Mouse (Mus musculus) CH12F3 (cell line): ENCODE measurements around the gene Fyb.

Experiments
- in situ Hi-C: fragments of 300-500 bp; cut with MboI; formaldehyde crosslinking; loops from 2 replicates; pipeline ENCODE4 v1.14.3; 2020; ENCODE audit warnings: low sequenced_read_pairs

Gene Fyb

DNA sequence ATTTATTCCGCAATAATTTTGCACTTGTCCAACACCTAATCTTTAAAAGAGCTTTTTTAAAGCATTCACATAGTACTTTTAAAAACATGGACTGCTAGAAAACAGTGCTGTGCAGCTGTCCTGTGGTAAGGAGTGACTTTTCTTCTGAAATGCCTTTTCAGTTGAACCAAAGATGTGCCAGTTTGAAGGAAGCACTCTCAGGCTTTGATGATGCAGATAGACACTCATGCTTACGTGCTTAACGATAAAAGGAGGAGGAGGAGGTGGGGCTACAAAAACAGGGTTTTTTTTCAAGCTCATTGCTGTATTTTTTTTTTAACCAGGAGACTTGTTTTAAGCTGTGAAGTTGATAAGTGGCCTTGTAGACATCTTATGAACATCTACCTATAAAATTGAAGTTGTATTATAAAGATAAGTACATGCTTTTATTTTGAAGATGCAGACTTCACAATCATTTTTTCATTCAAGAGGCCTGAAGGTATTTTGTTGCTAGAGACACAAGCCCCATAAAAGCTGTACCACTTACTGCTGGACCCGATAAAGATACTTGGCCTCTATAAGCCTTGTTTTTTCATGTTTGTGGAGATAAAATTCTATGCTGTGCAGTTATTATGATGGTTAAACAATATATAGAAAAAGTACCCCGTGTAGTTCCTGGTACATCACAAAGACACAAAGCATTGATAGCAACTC lies 70.1 kb downstream of the Fyb start:
- in situ Hi-C loops: no loop called here

DNA sequence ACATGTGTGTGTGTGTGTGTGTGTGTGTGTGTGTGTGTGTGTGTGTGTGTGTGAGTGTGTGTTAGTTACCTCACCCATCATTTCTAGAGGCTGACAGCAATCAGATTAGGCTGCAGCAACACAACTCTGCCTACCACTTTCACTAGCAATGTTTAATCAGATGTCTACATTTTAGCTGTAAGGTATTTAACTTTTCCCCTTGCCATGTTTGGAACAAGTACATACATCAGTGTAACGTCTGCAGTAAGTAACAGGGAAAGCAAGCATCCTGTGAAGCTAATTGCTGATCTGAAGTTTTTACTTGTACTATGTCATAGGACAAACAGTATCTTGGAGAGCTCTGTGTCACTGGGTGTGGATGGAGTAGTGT lies 70.6 kb downstream of the Fyb start:
- in situ Hi-C loops: no loop called here

DNA sequence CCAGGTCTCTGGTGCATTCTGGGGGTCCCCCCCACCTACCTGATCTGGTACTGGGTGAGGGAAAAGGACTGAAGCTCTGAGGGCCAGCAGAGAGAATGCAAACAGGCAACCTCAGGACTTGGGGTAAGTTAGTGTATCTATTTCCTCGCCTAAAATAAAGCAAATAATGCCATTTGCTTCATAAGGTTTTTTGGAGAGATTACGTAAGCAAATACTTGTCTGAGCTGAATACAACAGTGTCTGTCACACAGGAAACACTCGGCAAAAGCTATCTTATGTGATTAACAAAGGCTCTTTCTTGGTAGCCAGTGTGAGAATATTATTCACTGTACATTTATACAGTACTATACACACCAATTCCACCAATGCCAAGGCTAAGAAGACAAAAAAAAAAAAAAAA lies 76.0 kb downstream of the Fyb start:
- in situ Hi-C loops: no loop called here

DNA sequence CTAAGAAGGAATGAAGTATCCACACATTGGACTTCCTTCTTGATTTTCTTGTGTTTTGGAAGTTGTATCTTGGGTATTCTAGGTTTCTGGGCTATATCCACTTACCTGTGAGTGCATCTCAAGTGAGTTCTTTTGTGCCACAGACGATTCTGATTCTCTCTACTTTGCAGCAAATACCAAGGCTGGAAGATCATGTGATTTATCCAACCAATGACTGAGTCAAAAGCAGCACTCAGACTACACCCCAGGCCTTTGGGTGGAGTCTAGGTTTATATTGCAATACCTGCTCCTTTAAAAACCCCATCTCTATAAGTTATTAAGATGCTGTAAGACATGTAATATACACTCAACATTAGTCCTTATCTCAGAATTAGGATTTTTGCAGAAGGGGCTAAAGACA lies 77.7 kb downstream of the Fyb start:
- in situ Hi-C loops: no loop called here

DNA sequence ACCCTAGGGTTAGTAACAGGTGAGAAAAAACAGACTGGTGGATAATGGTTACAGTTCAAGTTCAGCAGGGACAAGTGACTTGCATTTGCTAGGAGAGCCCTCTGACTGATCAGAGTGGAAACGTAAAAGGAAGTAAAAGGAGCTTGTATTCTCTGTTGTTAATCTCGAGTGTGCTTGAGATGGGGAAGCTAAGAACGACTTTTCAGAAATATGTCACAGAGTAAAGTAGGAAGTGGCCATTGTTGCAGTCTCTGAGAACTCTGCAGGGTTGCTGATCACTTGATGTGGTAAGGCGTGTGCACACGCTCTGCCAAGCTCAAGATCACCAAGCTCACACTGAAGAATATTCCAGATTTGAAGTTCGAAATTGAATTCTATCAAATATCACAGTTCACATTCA lies 78.7 kb downstream of the Fyb start:
- in situ Hi-C loops: no loop called here

DNA sequence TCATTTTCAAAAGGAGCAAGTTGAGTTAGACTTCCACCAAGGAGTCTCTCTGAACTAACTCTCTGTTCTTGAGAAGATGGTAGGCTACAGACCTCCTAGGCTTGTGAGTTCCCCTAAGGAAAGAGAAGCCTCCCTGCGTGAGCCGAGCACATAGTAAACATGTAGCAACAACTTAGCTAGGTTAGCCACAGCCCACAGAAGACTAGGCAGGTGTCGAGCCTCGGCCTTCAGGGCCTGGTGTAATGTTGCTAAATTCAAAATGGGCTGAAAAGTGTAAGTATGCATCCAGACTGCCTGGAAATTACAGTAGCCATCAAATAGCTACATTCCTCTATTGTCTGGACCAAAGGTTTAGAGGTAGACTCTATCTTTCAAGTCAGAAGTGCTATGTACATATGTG lies 79.3 kb downstream of the Fyb start:
- in situ Hi-C loops: no loop called here

DNA sequence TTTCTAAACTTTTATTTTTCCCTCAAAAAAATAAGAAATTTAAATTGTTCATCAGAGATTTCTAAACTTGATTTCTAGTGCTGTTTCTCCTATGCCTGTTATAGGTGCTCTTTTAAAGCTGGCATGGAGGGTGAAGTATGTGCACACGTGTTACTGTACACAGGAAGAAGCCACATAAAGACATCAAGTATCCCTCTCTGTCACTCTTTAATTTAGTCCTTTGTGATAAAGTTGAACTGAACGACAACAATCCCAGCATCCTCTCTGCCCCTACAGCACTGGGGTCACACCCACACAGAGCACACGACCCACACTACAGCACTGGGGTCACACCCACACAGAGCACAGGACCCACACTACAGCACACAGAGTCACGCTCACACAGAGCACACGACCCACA lies 88.0 kb downstream of the Fyb start:
- in situ Hi-C loops: no loop called here

DNA sequence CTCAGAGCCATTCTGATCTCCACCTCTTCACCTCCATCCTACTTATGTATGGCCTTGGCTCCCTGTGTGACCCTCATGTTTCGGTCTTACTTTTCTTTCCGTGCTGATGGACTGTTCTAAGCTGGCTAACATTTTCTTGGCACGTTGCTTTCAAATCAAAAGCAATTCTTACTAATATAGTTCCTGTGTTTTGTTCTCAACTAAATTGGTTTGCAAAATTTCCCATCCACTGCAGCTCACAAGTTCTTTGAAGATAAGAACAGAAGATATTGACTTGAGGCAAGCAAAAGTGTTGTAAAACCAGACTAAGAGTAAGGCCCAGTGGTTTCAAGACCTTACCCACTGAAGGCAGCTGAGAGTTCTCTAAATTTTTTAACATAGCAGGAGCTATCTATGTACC lies 90.2 kb downstream of the Fyb start:
- in situ Hi-C loops: no loop called here

DNA sequence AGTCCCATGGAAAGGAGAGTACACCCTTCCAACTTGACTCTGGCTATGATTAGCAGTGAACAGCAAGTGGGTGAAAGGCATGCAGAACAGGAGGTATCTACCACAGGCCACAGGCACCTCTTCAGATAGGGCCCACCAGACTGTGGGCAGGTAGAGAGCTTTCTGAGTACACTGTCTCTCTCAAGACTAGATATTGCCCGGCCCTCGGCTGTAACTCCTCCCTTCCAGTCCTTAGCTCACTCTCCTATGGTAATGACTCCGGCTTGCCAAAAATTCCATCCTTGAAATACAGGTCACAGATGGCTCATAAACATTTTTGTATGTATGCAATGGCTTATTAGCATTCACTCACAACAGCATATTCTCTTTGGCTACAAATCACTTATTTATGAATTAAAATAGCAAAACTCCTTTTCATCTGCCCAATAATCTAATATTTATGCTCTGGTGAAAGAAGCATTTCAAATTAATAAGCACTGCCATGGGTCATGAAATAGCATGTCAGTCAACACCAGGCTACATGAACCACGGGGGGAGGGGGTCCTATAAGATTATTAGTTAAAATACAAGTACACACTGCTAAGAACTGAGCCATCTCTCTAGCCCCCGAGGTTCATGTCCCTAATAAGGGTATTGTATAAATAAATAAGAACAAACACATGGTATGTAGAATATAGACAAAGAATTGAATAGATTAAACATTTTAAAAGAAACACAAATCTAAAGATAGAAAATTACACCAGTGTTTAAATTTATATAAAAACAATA lies 93.9 kb downstream of the Fyb start:
- in situ Hi-C loops: no loop called here

DNA sequence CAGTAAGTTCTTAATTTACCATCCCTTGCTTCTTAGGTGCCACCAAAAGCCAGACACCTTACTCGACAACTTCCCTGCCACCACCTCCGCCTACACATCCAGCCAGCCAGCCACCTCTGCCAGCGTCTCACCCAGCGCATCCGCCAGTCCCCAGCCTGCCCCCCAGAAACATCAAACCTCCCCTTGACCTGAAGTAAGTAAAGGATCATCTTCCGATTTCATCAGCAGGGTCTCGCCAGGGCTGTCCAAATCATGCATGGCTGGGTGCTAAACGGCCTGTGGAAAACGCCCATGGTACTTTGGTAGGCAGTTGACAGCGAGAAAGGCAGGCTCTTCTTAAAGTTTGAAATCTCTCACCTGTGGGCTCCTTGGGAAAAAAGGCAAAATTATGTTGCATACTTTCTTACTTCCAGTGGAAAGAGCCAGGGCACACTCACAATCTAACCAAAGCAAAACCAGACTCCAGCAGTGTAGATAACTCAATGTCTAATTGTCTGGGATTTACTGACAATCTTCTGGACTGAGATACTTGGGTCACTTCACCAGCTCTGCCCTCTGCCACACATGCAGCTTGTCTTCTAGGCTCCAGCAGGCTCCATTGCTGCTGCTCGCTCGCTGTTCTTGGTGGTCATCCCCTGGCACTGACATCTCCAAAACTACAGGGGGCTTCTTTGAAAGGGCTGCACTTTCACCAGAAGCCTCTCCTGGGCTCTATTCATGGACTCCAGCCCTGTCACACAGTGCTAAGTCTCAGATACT lies 97.1 kb downstream of the Fyb start:
- in situ Hi-C loops: no loop called here

DNA sequence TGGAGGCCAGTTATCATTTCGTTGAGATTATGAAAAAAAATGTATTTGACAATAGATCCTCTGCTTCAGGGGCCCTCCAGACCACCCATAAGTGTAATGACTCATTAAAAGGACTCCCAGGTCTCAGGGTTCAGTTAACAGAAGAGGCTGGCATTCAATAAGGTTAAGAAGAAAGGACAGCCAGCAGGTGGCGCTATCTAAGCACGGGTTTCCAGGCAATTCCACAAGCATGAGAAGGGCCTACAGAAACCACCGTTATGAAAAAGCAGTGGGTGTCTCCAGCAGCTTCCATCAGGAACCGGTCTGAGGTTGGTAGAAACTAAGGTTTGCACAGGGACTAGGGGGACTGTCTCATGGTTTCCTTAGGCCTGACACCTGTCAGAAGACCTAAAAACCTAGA lies 99.9 kb downstream of the Fyb start:
- in situ Hi-C loops: no loop called here

DNA sequence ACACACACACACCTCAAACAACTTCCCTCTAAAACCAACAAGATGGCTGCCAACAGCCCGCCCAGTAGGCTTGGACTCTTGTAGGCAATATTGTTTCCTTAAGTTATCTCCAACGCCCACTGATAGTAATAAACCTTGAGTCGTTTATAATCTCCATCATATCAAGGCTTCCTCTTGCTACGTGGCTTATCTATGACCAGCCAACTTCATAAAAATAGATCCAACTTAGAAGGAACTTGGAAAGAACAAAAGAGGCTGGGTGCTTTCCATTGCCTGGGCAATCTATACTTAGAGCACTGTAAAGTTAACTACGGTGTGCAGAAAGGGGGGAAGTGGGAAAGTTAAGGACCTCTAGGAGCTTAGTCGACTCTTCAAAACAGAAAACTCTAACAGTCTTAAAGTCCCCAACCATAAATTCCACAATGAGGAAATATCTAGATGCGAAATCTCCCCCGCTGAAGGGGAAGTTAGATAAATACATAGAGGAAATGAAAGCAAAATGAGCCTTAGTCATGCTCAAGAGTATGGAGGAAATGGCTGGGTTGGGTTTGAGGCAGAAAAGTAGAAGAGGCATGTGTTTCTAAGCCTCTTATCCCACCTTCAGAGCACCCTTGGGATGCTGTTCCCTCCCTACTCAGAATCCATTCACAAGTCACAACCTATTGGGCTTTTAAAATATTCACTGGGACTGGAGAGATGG lies 101.0 kb downstream of the Fyb start:
- in situ Hi-C loops: no loop called here

DNA sequence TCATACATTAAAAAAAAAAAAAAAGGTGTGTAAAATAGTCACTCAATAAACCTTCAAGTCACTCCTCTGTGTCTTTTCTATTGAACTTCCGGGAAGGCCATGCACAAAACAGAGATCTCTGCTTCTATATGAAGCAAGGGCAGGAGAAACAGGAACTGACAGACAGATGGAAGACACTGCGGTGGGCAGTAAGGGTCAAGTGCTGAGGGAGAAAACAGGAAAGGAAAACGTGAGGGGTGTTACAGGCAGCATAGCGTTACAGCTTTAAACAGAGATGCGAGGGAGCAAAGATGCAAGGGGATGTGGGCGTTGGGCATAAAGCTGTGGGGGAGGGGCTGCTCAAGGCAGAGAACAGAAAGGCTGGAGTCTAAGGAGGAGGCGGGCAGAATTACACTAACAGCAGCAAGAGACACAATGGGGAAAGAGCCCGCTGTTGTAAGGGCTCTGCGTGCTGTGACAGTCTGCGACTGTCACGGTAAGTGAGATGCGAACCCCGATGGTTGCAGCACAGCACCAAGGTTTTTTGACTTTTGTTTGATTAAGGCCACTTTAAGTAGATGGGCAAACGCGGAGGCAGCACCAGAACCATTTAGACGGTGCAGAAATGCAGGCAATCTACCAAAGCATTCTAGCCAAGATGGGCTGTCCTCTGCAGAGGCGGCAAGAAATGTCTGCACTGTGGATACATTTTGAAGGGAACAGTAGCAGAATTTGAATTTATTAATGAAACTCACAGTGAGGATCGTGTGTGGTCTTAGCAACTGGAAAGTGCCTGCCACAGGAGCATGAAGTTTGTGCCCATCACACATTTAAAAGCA lies 101.9 kb downstream of the Fyb start:
- in situ Hi-C loops: no loop called here

DNA sequence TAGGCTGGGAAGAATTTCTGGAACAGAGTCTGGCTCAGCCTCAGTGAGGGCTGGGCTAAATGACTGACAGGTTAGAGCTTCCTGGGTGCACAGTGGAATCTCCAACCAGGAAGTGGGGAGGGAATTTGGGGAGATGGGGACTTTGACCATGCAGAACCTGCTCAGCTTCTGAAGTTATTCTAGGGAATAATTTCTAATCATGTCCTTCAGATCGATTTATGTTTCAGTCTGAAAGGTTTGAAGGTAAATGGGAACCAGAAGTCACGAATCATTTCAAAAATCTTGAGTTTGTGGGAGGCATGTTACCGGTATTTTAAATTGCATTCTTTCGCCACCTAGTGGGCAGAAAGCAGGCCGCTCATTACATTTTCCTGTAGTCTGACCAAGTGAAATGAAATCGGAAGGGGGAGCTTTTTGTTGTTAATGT lies 103.0 kb downstream of the Fyb start:
- in situ Hi-C loops: no loop called here

DNA sequence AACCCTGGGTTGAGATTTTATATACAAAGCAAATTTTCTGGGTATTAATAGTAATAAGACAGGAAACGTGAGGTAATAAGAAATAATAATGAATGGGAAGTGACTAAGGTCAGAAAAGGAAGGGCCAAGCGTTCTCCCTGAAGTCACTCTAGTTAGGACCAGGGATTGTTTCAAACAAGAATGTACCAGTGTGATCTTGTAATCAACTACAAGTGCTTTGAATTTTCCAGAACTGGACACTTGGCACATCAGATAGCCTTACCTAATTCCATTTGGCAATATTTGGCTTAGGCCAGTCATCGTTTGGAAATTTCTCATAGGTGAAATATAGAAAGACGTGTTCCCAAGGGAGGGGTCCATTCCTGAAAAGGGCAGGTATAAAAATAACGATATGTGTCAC lies 103.5 kb downstream of the Fyb start:
- in situ Hi-C loops: no loop called here

DNA sequence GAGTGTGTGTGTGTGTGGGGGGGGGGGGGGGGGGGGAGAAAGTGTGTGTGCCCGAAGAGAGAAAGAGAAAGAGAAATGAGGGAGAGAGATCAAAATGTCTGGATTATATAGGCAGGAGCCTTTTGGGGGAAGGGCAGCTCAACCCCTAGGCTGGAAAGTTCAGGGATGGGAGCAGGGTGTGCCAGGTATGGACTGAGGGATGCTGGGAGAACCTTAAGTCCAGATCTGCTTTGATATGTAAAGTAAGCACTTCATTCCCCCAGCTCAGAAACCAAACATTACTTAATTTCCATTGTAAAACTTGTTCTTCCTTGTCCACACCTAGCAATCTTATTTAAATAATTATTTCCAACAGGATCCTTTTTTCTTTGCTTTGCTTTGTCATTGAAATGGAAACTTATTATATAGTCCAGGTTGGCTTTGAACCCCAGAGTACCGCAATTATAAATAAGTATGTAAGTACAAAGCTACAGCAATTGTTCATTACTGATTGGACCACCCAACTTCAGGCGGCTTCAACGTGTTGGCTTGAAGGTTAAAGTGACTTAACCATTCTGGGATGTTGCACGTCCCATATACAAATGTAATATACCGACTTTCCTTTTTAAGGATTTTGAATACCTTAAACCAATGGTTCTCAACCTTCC lies 105.9 kb downstream of the Fyb start:
- in situ Hi-C loops: no loop called here

DNA sequence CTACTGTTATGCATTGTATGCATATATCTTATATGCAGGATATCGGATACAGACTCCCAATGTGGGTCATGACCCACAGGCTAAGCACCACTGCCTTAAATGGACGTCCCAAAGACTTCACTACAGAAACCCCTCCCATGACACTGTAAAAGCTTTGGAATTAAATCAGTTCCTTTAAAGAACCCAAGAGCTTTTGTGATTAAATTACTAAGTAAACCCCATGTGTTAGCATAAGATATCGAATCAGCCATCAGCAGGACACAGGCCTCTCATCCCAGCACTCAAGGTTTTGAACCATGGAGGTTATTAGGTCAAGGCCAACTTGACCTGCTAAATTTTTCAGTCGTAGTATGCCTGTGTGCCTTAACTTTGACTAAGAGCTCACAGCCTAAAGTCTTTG lies 106.5 kb downstream of the Fyb start:
- in situ Hi-C loops: no loop called here

DNA sequence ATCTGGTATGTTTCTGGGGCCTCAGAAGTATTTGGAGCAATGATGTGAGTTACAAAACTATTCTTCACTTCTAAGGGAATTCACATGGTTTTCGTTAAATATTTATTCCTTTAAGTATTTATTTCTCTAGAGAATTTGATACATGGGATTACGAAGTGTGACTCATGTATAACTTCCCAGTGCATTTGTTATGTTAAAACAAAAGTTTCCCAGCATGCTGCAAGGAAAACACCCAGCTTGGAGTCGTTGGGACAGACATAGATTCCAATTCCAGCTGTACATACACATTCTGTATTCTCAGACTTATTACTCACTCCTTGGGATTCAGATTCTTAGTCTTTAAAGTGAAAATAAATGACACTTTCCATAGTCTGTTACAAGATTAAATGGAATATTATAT lies 112.8 kb downstream of the Fyb start:
- in situ Hi-C loops: no loop called here

DNA sequence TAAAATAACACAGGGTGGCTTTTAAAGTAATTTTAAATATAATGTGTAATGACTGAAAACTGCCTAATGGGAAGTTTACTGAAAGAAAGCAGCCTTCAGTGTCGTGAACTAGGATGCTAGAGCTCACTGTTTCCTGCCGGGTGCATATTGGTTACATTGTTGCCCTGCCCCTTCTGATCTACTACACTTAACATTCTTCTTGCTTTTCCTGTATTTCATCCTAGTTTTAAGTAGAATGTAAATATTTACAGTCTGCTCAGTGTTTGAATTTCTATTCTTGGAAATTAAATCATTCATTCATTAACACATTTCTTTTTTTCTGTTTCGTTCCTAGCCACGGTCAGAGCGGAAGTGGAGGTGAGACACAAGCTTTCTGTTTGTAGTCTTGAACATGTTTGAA lies 119.6 kb downstream of the Fyb start:
- in situ Hi-C loops: no loop called here

DNA sequence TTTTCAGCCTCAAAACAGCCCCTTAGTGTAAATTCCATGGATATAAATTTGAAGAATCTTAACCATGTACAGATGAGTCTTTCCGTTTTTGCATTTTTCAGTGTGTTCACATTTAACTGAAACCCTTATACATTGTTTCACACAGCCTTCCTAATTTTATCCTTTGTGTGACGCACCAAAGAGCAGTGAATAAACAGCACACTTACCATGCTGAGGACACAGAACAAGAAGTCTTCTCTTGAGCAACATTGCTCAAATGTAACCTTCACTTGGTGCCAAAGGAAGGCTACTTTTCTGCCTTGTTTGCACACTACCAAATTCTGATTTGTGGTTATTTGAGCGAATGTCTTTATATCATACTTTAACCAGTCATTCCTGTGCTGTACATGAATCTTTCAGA lies 122.8 kb downstream of the Fyb start:
- in situ Hi-C loops: no loop called here
